Mouse (Mus musculus) layer of hippocampus, adult 9-10 months (tissue): Measurements from ENCODE around the gene Enah.

Source experiments
- DNase-seq: peaks from one replicate; pipeline ENCODE4 v3.0.0; 2022; ENCODE audit warnings: low spot score

Enah gene

DNA sequence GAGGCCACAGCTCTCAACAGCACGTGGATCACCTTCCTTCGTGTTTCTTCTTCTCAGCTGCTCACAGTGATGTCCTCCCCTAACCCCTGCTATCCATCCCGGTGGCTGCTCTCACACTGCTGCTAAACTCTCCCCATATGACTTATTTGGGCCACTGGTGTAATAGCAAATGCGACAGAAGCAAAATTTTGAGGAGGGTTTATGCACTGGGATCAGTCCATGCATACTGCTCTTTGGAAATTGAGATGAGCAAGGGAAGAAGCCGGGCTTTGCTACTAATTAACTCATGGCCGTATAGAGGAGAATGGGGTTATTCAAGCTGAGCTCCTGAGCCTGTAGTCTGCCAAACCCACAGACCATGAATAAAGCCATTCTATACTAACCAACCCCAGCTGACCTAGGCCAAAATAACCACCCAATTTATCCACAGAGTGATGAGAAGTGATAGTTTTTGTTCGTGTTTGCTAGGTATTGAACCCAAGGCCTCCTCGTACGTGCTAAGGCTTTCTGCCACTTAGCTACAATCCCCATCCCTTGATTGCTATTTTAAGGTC lies 7.7 kb upstream of the Enah start:
- no peak for DNase-seq

DNA sequence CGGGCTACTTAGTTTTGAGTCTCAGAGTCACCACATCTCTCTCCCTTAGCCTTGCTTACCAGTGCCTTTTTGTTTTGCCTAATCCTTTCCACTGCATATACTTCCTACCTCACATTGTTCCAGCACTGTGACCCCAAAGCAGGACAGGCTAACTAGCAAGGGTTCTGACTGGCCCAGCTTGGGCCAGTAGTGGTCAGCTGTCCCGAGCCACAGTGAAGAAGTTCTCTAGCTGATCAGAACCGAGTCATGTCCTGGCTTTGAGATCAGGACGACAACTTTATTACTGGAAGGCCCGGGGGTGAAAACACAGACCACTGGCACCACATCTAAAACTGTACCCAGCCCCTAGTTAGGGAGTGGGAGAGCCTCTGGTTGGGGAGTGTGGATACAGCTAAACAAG lies 7.0 kb upstream of the Enah start:
- DNase-seq: no peak

DNA sequence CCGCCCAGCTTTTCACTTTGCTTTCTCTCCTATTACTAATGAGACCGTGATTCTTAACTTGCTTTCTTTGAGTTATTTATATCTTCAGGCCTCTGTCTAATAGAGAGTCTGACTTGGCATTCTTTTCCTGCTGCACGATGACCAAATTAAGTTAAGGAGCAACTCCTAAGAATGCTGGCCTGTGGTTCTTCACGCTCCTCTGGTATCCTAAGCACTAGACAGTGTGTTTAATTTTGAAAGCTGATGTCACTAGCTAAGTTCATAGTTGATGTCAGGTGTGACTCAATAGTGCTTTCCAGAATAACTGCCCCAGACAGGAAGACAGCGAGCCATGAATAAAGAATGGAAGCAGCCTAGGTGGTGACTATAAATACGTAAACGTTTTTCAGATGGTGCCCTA lies 6.3 kb upstream of the Enah start:
- DNase-seq: no peak

DNA sequence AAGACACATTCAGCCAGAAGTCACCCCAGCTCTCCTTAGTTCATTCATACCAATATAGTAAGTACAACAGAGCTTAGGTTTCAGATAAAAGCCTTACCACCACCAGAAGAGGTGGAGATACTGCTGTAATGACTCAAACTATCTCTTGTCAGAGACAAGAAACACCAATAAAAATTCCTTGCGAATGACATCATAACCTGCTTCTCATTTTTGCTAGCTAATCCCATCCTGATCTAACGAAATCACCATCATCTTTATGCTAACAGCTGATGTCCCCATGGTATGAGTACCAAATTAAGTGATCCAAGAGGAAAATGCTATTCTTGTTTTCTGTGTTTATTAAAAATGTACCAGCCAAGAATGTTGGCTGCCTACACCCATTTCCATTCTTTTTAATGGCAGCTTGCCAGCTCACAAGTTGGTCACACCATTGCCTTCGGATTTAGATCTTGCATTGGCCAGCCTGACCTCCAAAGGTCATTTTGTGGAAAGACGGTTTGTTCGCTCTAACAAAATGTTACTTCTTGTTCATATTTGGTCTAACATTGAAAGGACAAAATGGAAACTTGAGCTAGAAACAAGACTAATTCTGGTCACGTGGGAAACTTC lies 2.0 kb upstream of the Enah start:
- DNase-seq: no peak

DNA sequence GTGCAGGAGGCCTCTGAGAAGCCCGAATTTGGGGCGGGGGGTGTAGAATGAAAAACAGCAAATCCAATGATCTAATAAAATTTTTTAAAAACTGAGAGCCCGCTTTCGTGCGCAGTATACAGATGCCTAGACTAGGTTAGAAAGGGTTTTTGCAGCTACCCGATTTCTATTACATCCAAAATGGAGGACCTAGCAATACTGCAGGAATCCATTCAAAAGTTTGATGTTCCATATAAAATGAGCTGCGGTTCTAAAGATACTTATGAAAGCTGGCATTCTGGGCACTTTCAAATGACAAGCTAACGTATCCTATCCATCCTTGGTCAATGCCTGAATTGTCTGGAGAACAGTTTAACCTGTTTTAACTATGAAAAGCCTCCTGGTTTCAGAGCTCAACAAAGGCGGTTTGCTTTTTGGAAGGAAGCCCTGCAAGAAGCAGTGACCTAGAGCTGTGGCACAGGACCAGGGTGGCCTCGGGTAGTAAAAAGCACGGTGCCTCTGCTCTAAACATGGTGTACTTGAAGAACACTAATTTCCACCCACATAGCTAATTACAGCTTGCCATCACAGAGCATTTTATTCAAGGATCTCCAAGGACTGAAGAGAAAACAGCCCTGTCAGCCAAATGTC lies 1.2 kb upstream of the Enah start:
- DNase-seq: no peak

DNA sequence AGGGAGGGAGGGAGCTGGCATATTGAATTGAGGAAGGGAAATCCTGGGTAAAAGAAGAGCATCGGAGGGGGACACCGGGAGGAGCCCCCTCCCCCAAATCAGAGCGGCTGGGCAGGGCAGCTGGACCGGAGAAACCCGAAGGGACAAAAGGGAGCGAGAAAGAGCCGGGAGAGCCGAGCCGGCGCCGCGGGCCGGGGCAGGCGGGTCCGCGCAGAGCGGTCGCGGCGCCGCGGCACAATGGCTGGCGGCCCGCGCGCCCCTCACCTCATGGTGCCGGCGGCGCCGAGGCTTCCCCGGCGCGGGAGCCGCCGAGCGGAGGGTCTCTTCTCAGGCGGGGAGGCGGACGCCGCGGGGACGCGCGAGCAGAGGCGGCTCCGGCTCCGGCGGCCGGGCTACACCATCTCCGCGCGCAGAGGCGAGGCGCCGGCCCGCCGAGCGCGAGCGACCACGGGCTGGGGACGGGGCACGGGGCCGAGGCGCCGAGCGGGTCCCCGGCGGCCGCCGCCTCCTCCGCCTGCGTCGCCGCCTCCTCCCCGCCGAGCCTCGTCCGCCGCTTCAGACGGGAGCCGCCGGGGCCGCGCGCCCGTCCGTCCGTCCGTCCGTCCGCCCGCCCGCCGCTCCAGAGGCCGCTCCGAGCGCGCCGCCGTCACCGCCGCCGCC lies 394 bp downstream of the Enah start:
- DNase-seq: no peak

DNA sequence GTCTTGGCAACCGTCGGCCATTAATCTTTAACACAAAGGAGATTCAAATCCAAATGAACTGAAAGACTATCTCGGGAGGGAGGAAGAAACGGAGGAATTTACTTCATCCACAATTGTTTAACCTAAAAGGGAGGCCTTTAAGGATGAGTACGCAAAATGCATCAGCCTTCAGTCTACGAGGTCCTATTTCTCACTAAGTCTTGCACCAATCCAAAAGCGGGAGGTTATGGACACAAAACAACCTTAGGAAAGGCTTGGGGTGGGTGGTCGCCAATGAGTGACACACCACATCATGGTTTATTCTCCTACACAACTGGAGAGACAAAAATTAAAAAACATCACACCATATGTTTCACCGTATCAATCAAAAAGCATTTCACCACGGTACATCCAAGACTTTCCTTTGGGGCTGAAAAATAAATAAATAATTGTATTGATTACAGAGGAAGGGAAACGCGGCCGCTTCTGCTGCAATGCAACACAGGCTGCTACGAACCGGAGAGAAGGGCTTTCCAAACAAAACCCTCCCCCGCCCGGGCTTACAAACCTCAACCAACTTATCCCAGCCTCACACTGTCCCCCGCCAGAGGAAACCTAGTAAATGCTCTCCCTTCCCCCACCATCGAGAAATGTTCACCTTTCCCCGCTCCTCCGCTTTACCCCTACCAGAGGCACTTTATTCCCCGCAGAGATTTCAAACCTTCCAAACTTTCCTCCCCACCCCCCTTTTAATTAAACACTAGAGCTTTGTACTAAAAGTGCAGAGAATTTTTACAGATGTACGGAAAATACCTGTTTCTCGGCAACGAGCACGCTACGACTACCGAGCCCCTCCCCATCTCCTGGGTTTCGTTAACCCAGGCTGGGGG lies 1.2 kb downstream of the Enah start:
- DNase-seq: no peak

DNA sequence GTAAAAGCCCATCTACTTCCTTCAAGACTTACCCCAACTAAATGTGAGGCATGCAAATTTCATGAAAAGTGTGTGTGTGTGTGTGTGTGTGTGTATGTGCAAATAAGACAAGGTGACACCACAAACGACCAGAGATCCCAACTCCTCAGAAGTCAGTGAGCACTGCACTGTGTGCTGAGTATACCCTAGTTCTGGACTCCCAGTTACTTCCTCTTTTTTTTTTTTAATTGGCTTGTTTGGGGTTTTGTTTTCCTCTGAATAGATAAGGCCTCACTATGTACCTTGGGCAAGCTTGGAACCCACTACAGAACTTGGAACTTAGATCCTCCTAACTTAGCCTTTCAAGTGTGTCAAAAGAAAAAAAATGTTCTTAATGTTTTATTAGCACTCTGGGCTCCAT lies 14.0 kb downstream of the Enah start:
- no peak for DNase-seq

DNA sequence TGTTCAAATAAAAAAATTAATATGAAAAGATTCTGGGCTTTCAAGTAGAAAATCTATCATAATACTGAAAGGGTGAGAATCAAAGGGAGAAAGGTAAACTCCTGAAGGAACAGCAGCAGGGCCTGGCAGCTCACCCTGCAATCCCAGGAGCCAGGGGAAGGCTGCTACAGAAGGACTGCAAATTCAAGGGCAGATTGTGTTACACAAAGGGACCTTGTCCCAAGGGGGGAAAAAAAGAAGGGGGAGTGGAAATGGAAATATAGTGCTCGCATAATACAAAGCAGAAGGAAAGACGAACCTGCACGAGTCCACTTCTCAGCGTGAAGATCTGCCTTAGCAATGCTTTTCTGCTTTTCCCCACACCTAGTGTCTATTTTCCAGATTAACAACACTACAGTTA lies 21.1 kb downstream of the Enah start:
- DNase-seq: no peak

DNA sequence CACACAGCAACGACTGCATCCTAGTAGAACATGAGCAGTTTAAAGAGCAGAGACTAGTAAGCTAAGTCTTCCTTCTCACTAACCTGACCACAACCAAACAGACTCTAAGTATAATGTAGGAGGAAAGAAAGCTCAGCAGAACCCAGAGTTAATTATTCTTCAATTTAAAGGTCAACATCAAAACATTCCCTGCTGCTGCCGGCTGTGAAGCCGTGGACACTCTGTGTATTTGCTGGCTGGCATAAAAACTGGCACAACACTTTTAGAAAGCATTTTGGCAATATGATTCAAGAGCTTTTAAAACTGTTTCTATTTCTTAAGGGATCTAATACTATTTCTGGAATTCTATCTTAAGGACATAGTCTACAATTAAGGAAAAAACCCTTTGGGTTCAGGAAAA lies 22.0 kb downstream of the Enah start:
- DNase-seq: no peak

DNA sequence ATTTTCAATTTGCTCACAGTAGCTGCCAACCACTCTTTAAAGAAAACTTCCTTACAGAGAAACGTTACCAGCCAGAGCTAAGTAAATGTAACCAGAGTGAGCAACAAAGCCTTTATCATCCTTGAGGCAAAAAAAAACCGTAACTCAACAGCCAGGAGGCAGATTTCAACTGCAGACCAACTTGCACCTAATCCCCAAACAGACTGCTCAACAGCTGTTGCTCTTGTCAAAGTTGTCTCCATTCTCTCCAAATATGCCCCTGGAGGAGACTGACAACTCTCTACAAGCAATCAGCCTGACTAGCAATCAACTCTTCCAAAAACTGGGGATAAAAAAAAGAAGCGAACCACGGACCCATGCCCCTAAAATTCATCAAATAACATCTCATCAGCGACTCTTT lies 26.2 kb downstream of the Enah start:
- no peak for DNase-seq

DNA sequence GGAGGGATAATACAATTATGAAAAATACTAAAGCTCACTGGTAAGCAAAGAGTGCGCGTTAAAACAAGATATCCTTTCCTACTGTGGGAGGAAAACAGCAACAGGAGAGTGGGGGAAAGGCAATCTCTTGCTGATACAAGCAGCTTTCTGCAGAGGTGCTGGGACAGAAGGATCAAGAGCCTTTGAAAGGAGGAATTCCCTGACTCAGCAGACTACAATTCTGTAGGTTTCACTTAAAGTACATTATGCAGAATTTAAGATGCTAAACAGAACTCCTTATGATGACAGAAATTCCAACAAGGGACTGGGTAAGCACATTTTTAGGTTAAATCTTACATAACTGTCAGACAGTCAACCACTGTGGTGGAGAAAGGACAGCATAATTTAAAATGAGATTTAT lies 31.4 kb downstream of the Enah start:
- DNase-seq: no peak

DNA sequence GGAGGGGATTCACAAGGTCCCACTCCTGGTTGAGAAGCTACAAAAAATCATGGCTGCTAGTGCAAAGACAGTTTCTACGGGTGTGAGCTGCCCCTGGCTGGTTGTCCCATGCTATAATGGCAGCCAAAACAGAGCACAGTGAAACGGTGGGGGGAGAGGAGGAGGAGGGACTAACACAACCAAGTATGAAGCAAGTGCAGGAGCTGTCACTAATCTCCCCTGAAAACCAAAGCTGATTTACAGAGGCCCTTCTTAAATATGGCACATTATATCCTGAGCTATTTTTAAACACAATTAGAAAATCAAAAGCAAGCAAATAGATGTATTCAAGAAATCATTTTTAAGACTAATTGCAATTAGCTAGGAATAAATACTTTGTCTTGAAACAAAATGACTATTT lies 32.6 kb downstream of the Enah start:
- DNase-seq: no peak

DNA sequence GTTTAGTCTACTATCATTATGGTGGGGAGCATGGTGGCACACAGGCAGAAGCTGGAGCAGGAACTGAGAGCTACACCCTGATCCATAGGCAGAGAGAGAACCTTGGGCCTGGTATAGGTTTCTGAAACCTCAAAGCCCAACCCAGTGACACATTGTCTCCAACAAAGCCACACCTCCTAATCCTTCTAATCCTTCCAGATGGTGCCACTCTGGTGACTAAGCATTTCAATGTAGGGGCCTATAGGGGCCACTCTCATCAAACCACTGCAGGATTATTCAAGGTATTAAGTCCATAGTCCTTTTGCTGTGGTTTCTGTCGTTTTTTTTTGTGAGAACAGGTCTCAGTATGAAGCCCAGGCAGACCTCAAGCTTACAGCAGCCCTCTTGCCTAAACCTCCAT lies 33.9 kb downstream of the Enah start:
- DNase-seq: no peak

DNA sequence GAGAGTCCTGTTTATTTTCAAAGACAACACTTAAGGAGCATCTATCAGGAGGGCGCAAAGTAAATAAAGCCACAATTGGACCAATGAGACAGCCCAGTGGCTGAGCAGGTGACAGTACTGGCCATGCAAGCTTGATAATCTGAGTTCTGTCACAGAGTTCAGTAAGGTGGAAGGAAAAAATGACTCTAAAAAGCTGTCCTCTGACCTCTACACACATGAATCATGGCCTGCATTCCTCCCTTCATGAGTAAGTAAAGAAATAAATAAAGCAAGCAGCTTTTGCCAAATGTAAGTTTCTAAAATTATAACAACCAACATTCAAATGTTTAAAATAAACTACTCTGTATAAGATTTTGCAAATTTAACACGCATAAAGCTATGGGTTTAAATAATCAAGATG lies 35.0 kb downstream of the Enah start:
- no peak for DNase-seq

DNA sequence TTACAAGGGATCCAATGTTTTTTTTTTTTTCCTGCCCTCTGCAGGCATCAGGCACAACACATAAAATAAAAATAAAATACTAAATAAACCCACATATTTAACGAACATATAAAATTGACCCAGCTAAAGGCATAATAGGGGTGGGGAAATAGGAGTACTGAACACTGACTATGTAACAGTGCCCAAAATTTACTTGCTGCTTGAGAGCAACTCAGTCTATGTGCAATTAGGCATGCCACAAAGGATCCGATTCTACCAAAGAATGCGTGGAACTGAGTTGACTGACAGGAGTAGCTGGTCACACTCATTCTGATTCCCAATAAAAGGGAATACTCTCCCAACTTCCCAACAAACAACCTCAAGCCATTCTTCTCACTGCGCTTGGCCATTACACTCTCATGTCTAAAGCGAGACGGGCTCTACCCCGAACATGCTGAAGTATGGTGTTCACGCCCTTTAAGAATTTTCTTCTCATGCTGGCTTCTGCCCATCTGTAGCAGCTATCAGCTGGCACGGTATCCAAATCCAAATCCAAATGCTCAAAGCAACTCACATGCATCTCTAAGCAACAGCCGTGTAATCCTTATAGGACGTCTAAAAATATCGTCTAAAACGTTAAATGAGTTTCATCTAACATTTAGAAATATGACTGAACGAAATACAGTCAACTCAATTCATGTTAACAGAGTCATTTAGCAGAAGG lies 39.6 kb downstream of the Enah start:
- DNase-seq: no peak

DNA sequence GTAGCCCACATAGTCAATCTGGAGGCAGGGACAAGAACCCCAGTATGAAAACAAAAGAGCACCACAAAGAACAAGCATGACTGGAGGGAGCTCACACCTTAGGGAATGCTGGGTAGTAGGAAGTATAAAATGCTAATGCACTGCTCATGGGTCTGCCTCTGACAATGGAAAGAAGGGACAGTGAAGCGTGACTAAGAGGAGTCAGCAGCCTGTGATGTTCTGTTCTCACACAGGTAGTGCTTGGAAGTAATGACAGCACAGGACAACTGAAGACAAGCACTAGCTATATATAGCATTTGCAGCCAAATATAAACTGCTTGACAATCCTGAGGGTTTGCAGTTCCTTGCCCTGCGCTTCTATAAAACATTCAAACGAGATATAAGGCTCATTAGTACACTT lies 44.3 kb downstream of the Enah start:
- DNase-seq: no peak

DNA sequence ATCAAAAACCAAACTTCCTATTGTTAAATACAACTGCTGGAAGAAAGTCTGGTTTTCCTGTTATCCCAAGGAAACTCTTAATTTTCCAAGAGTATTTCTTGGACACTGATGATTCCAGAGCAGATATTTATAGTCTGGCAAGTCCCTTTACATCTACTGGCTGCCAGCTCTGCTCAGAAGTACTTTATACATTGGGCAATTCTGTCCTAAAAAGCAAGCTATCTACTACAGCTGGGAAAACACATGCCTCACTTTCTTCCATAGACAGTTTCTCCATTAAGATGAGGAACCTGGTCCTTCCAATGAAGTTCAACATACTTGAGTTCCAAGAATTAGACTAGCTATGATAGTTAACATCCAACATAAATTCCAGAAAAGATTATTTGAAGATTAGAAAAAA lies 44.9 kb downstream of the Enah start:
- no peak for DNase-seq

DNA sequence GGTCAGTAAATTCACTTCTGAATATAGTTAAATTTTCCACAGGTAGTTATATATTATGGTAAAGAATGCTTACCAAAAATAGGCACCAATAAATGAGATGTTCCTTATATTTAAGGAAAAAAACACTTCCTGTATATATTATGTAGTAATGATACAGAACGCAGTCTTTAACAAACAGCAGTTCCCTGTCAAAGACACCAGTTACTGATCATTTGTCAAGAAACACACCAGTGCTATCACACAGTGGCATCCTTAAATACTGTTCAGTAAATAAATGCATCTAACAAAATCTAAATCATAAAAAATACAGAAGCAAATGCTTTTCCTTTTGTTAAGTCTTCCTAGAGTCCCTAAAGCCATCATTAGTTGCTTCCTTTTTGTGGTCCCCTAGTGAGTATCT lies 54.5 kb downstream of the Enah start:
- no peak for DNase-seq

DNA sequence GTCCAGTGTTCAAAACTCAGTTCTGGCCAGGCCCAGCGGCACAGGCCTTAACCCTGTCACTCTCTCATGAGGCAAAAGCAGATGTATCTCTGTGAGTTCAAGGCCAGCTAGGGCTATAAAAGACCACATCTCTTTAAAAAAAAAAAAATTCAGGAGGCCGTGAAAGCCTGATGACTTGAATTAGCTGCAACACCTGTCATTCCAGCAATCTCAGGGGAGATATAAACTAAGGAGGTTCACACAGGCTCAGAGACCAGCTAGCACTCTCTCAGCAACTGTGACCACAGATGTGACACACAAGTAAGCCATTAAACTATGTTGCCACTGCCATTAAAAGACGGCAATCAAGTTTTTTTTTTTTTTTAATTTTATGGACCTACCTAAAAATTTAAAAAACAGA lies 56.0 kb downstream of the Enah start:
- no peak for DNase-seq

DNA sequence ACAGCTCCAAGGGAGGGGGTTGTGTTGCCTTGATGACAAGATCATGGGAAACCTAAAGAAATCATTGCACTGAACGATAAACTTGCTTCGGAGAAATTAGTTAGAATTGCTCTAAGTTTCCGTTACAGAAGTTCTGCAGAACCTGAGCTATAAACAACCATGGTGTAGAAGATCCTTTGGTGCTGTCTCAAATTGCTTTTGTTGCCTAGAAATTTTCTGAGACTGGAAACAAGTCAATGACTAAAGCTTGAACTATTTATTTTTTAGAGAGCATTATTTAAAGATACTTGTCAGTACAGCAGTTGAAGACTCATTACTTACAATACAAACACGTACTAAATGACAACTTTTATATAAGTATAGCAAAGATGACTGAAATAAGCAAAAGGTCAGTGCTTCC lies 56.4 kb downstream of the Enah start:
- no peak for DNase-seq

DNA sequence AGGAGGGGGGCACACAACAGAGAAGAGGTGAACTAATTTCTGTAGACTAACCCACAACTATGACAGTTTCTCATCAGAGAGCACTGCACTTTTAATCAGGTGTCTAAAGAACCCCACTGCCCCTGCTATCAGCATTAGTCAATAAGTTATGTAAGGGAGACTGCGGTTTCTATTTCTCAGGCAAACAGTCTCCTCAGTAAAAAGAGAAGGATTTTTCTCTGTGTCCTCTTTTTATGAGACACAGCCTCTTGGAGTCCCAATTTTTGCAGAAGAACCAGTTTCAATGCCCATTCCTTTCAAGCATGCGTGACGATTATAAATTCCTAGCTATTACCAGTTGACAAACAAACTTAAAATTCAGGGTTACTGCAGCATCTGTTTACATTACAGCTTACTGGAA lies 59.4 kb downstream of the Enah start:
- DNase-seq: no peak
